Mouse (Mus musculus) ovary, adult 18-20 months (tissue): ENCODE measurements around the gene Sap30l.
"Not testable (repeated sequence)": the region's sequence is repeated elsewhere in the genome, so short reads cannot be mapped to it uniquely, and the experiment has no call there.

Experiments used
- DNase-seq: peaks from one replicate; pipeline ENCODE4 v3.0.0; 2022; ENCODE audit warnings: low spot score, mixed read lengths

Sap30l gene

GRCm38 (mm10) chr11:57831861-57832260 is 30.4 kb downstream of the Sap30l start:
- no peak for DNase-seq

GRCm38 (mm10) chr11:57832552-57833201 is 31.2 kb downstream of the Sap30l start, which contains the start of gene Hand1:
Gene Hand1, minus strand, starts transcription at chr11:57832818.
- no peak for DNase-seq

- DNase-seq = no peak
These were observed 32.0 kb downstream of the Sap30l start for GRCm38 (mm10) chr11:57833296-57833977.

GRCm38 (mm10) chr11:57834031-57834430 is 32.6 kb downstream of the Sap30l start:
- no peak for DNase-seq

- no peak for DNase-seq
These were observed 33.9 kb downstream of the Sap30l start for GRCm38 (mm10) chr11:57835331-57835730.

GRCm38 (mm10) chr11:57835931-57836330 is 34.5 kb downstream of the Sap30l start:
- DNase-seq = no peak

- DNase-seq = no peak
These were observed 35.0 kb downstream of the Sap30l start for GRCm38 (mm10) chr11:57836401-57836800.

- no peak for DNase-seq
These were observed 35.6 kb downstream of the Sap30l start for GRCm38 (mm10) chr11:57836872-57837680.

GRCm38 (mm10) chr11:57837861-57838680 is 36.6 kb downstream of the Sap30l start:
- DNase-seq = no peak

- no peak for DNase-seq
These were observed 39.5 kb downstream of the Sap30l start for GRCm38 (mm10) chr11:57840986-57841385.

GRCm38 (mm10) chr11:57841391-57841790 is 40.0 kb downstream of the Sap30l start:
- DNase-seq = no peak

GRCm38 (mm10) chr11:57846421-57847363 is 45.3 kb downstream of the Sap30l start:
- not testable (repeated sequence) for DNase-seq

GRCm38 (mm10) chr11:57847396-57847795 is 46.0 kb downstream of the Sap30l start:
- DNase-seq = no peak

- DNase-seq = no peak
These were observed 48.9 kb downstream of the Sap30l start for GRCm38 (mm10) chr11:57850298-57850697.

GRCm38 (mm10) chr11:57850931-57851330 is 49.5 kb downstream of the Sap30l start:
- no peak for DNase-seq

GRCm38 (mm10) chr11:57853571-57853970 is 52.1 kb downstream of the Sap30l start:
- no peak for DNase-seq

GRCm38 (mm10) chr11:57857709-57858108 is 56.3 kb downstream of the Sap30l start:
- no peak for DNase-seq
